Mouse (Mus musculus): ENCODE results near the gene Sptb.

DNA sequence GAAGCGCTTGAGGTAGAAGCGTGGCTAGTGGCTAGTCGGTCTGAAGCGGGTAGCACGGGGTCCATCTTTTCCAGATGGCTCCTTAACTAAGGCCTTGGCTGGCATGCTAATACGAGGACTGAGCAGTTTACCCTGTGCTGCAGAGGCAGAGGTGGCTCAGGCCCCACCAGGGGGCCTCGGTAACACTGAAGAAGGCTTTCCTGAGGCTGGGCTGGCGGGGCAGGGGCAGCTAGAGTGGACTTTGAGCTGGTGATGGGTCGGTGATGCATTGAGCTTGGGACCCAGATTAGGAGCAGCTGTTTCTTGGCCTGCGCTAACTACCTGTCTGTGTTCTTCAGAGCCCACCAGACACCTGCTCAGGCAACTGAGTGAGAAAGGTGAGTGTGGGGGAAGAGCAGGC, 139.1 kb downstream of the Sptb start:
- TF ChIP-seq MAFK (IDR thresholded peaks at IDR 0.05; ENCODE audit: borderline replicate concordance, low read depth, low read length) (no peak), ETS1 (IDR thresholded peaks at IDR 0.05; ENCODE audit: low read depth, low read length) (no peak), NELFE (IDR thresholded peaks at IDR 0.05; ENCODE audit: low read depth, low read length) (no peak), ZC3H11A (IDR thresholded peaks at IDR 0.05; ENCODE audit: low read depth, low read length) (no peak), ZMIZ1 (IDR thresholded peaks at IDR 0.05; ENCODE audit: low read depth, low read length) (no peak)

Data from MEL (cell line).